Mouse (Mus musculus): ENCODE data around the gene Fcho2.
"Not testable (repeated sequence)": the region's sequence is repeated elsewhere in the genome, so short reads cannot be mapped to it uniquely, and the experiment has no call there.

Fcho2 gene

DNA sequence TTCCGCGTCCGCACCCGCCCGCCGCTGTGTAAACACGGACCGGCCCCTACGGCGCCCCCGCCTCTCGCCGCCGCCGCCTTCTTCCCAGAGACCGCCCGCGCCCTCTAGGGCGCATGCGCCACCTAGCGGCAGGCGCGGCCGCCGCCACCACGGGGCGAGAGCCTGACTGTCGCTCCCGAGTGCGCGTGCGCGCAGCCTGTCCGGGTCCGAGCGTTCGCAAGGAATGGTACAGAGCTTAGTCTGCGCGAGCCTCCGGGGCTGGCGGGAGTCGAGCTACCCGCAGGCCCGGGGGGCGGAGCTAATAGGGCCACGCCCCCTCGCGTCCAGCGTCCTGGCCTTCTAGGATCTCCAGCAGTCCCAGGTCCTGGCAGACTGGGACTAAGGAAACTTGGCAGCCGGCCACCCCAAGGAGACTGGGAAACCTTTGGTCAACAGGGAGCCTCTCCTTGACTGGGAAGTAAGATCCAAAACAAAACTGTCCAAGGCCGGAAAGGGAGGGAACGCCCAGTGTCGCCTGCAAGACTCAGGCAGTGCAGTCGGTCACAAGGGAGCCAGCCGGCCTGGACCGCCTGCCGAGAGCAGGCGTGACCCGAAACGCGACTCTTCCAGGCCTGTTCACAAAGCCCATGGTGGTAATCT lies at the start of gene Fcho2:
TSS of gene Fcho2 (minus strand) at position 303 of the 639 bp plus-strand sequence.
- peak; percentile 83 for ATAC-seq (ENCODE audit: low TSS enrichment)

- peak; percentile 43; the same call in 1 of the 2 replicates for ATAC-seq (ENCODE audit: low TSS enrichment)
Observed at GRCm38 (mm10) chr13:98855291-98855690, 40.0 kb upstream of the Fcho2 start.

- ATAC-seq (ENCODE audit: low TSS enrichment): no peak
Observed at GRCm38 (mm10) chr13:98845794-98846193, 30.5 kb upstream of the Fcho2 start.

- no peak for ATAC-seq (ENCODE audit: low TSS enrichment)
Observed at GRCm38 (mm10) chr13:98836423-98837088, 21.3 kb upstream of the Fcho2 start.

GRCm38 (mm10) chr13:98835740-98836139 lies 20.5 kb upstream of the Fcho2 start:
- no peak for ATAC-seq (ENCODE audit: low TSS enrichment)

- ATAC-seq (ENCODE audit: low TSS enrichment): peak; percentile 34
Observed at GRCm38 (mm10) chr13:98834723-98835122, 19.5 kb upstream of the Fcho2 start.

DNA sequence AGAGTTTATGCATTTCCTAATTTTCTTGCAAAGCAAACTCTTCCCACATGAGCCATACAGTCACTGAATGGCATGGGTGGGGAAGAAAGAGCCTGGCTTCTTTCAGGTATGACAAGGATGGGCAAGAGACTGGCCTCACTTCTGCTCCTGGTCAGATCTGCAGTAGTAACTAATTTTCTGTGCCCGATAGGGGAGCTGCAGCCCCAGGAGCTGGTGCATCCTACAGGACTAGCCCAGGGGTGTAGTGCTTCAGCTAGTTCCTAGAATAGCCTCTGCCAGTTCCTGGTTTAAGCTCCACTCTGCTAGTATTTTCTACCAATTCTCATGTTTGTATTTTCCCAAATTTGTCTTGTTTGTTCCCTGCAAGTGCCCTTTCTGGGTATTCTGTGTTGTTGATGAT lies 18.9 kb upstream of the Fcho2 start:
- ATAC-seq (ENCODE audit: low TSS enrichment): peak; percentile 82

DNA sequence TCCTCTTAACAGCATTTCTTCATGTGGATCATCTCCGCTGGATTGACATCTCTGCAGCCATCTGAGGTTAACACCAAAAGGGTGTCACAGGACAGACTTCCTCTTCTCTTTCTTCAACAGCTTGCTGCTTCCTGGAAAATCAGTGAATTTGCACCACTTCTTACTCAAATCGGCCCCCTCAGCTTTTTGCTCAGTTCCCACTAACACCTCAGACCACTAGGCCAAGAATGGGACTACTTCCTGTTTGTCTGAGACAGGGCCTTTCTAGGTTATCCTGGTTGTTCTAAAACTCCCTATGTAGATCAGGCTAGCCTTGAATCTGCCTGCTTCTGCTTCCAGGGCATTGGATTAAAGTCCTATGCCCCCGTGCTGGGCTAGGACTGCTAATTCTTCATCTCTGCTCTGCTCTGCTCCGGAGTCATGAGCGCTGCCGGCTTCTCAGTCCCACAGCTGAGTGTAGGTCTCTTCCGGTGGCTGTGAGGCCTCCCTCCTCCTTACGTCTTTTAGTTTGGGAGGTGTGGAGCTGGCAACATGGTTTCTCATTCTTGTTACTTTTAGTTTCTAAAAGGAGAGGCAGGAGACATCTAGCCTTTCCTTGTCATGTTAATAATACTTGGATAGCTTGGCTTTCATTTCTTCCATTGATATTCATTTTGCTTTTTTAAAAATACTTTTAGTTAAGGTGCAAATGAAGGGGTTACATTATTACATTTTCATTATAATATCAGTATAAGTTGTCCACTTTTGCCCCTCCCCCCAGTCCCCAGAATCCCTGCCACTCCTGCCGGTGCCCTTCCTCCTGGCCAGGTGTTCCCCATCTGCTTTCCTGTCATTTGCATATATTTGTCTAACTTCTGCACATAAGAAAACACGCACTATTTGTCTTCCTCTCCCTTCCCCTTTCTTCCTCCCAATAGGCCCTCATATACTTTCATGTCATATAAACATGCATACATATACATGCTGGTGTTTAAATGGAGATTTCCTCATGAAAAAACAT lies 17.5 kb upstream of the Fcho2 start:
- no peak for ATAC-seq (ENCODE audit: low TSS enrichment)

DNA sequence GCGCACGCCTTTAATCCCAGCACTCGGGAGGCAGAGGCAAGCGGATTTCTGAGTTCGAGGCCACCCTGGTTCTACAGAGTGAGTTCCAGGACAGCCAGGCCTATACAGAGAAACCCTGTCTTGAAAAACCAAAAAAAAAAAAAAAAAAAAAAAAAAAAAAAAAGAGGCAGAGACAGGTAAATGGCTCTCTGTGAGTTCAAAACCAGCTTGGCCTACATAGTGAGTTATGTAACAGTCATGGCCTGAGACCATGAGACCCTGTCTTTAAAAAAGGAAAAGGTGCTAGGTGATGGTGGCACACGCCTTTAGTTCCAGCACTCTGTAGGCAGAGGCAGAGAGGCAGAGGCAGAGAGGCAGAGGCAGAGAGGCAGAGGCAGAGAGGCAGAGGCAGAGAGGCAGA lies 13.8 kb upstream of the Fcho2 start:
- ATAC-seq (ENCODE audit: low TSS enrichment): not testable (repeated sequence)

DNA sequence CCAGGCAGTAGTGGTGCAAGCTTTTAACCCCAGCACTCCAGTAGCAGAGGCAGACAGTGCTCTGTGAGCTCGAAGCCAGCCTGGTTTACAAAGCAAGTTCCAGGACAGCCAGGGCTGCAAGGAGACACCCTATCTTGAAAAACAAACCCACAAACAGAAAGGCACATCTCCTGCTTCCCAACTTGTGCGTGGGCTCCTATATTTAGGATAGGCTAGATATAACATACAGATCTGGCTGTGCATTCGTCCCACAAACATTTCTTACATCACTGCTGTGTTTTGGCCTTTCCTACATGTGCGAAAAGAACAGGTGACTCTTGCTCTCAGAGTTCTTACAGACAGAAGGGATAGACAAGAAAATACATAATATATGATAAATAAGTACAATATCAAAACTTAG lies 10.3 kb upstream of the Fcho2 start:
- peak; percentile 90 for ATAC-seq (ENCODE audit: low TSS enrichment)

GRCm38 (mm10) chr13:98819094-98819493 lies 3.8 kb upstream of the Fcho2 start:
- ATAC-seq (ENCODE audit: low TSS enrichment): no peak

DNA sequence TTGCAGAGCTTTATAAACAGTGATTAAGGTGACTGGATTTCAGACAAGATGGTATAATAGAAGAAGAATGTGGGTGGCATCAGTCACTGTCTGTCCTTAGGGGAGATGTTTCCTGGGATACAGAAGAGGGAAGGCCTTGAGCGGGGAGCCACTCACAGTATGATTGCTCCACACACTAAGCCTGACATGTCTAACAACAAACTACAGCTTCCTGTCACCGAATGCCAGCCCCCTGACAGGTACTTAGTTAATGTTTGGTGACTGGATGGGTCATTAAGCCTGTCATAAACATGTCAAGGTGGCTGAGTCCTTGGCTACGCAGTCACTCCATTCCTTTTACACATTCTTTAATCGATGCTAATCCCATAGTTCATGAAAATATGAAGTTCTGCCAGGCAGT lies 3.0 kb upstream of the Fcho2 start:
- no peak for ATAC-seq (ENCODE audit: low TSS enrichment)

- no peak for ATAC-seq (ENCODE audit: low TSS enrichment)
Observed at GRCm38 (mm10) chr13:98817766-98818165, 2.5 kb upstream of the Fcho2 start.

GRCm38 (mm10) chr13:98816981-98817660 lies 1.9 kb upstream of the Fcho2 start:
- ATAC-seq (ENCODE audit: low TSS enrichment): not testable (repeated sequence)

- no peak for ATAC-seq (ENCODE audit: low TSS enrichment)
Observed at GRCm38 (mm10) chr13:98816571-98816970, 1.3 kb upstream of the Fcho2 start.

- peak; percentile 57 for ATAC-seq (ENCODE audit: low TSS enrichment)
Observed at GRCm38 (mm10) chr13:98814275-98815040, 791 bp downstream of the Fcho2 start.

- no peak for ATAC-seq (ENCODE audit: low TSS enrichment)
Observed at GRCm38 (mm10) chr13:98813596-98814274, 1.5 kb downstream of the Fcho2 start.

DNA sequence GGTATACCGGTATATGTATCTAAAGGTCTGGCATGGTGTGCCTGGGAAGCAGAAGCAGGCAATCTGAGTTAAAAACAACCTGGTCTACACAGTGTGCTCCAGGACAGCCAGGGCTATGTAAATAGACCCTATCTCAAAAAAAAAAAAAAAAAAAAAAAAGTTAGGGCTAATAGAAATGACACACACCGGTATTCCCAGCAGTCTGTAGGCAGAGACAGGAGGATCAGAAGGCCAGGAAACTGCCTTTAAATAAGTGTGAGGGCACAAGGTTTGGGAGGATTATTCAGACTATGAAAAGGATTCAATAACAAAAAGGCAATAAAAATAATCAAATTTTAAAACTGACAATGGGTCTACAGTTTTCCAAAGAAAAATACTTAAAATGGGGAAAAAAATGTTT lies 2.1 kb downstream of the Fcho2 start:
- ATAC-seq (ENCODE audit: low TSS enrichment): no peak

- ATAC-seq (ENCODE audit: low TSS enrichment): no peak
Observed at GRCm38 (mm10) chr13:98812285-98812684, 3.0 kb downstream of the Fcho2 start.

- peak; percentile 42; the same call in 1 of the 2 replicates for ATAC-seq (ENCODE audit: low TSS enrichment)
Observed at GRCm38 (mm10) chr13:98810143-98810542, 5.1 kb downstream of the Fcho2 start.
